Mouse (Mus musculus) lung, adult 2 months (tissue): ENCODE data around the gene Rapgef6. TPM values are rescaled to one million over a fixed set of nuclear protein-coding genes. Genes with fewer than 3 reads are reported as not detected.

Experiments
- DNase-seq: peaks from one replicate; pipeline ENCODE4 v3.0.0; 2022
- H3K4me1 ChIP-seq: fragments of 200-500 bp; 2 replicates; pipeline ENCODE4 v1.6.1; 2011; ENCODE audit warnings: low read length; ENCODE audit not compliant: control insufficient read depth, insufficient read depth
- H3K4me3 ChIP-seq: fragments of 200-500 bp; replicated peaks from 2 replicates; pipeline ENCODE3; 2011; ENCODE audit warnings: low read depth, mild to moderate bottlenecking, control low read depth, low read length; ENCODE audit errors: extremely low read depth
- CTCF ChIP-seq: fragments of 200-500 bp; IDR thresholded peaks from 2 replicates; pipeline ENCODE4 v1.5.1; 2011; ENCODE audit warnings: mild to moderate bottlenecking, low read length, control low read depth; ENCODE audit not compliant: insufficient read depth
- POLR2A ChIP-seq: fragments of 200-500 bp; IDR thresholded peaks from 2 replicates; pipeline ENCODE4 v1.6.1; 2011; ENCODE audit warnings: low read depth, mild to moderate bottlenecking, control low read depth, low read length, borderline replicate concordance; ENCODE audit errors: extremely low read depth
- WGBS: fragments of 180-500 bp; shearing (Covaris S2); methylation state at CpG from one replicate; pipeline ENCODE4 v1.1.7; 2018; 5-methylcytosine and 5-hydroxymethylcytosine counted together
- polyA plus RNA-seq: library from polyadenylated mRNA; depleted of rRNA; stranded (reverse); fragments of >200 nt; gene quantifications from 2 replicates; pipeline ENCODE4 v1.2.3, GENCODE M21; 2012

Gene Rapgef6
- polyA plus RNA-seq, 1 experiment: 31.3 TPM

- no peaks in the 10 kb centered on the region for H3K4me1 ChIP-seq
- 62% methylated on average over 3 of the region's 3 CpGs for WGBS
- no peak overlapping the region for H3K4me3 ChIP-seq
- DNase-seq: no peak
- TF ChIP-seq CTCF (no peak), POLR2A (no peak)
Measured at GRCm38 (mm10) chr11:54699972-54700371, 177.3 kb downstream of the Rapgef6 start.

- TF ChIP-seq CTCF (no peak), POLR2A (no peak)
- Histone ChIP-seq H3K4me3 (no peak overlapping the region), H3K4me1 (no peaks in the 10 kb centered on the region)
- no peak for DNase-seq
- WGBS: 72% methylated on average over 8 of the region's 8 CpGs
Measured at GRCm38 (mm10) chr11:54701848-54702247, 179.2 kb downstream of the Rapgef6 start.

- peak; percentile 27; the same call in 1 of the 2 replicates for TF ChIP-seq CTCF
- TF ChIP-seq POLR2A: no peak
- Histone ChIP-seq H3K4me1 (no peaks in the 10 kb centered on the region), H3K4me3 (no peak overlapping the region)
- 28% methylated on average over 4 of the region's 4 CpGs for WGBS
- DNase-seq: peak; percentile 77
Measured at GRCm38 (mm10) chr11:54703306-54703705, 180.7 kb downstream of the Rapgef6 start.

- Histone ChIP-seq H3K4me1 (no peaks in the 10 kb centered on the region; the same call in 1 of the 2 replicates), H3K4me3 (no peak overlapping the region)
- no peak for DNase-seq
- WGBS: 64% methylated on average over 2 of the region's 2 CpGs
- TF ChIP-seq POLR2A (no peak), CTCF (no peak)
Measured at GRCm38 (mm10) chr11:54708153-54708552, 185.5 kb downstream of the Rapgef6 start.

- TF ChIP-seq CTCF (no peak), POLR2A (no peak)
- WGBS: 43% methylated on average over 2 of the region's 2 CpGs
- no peak overlapping the region for H3K4me3 ChIP-seq
- H3K4me1 ChIP-seq: no peaks in the 10 kb centered on the region; the same call in 1 of the 2 replicates
- no peak for DNase-seq
Measured at GRCm38 (mm10) chr11:54709645-54710044, 187.0 kb downstream of the Rapgef6 start.

- WGBS: 73% methylated on average over 4 of the region's 4 CpGs
Measured at GRCm38 (mm10) chr11:54710512-54711293, 188.1 kb downstream of the Rapgef6 start.

GRCm38 (mm10) chr11:54712849-54713248, 190.2 kb downstream of the Rapgef6 start:
- DNase-seq: no peak
- TF ChIP-seq CTCF: no peak
- no peak for TF ChIP-seq POLR2A
- Histone ChIP-seq H3K4me3 (no peak overlapping the region), H3K4me1 (no peaks in the 10 kb centered on the region; the same call in 1 of the 2 replicates)
- 36% methylated on average over 2 of the region's 2 CpGs for WGBS

More at GRCm38 (mm10) chr11:54710512-54711293, 188.1 kb downstream of the Rapgef6 start:
- no peak for DNase-seq
- TF ChIP-seq POLR2A (no peak), CTCF (no peak)
- Histone ChIP-seq H3K4me3 (no peak overlapping the region), H3K4me1 (no peaks in the 10 kb centered on the region; the same call in 1 of the 2 replicates)

GRCm38 (mm10) chr11:54717893-54718292, 195.2 kb downstream of the Rapgef6 start:
- Histone ChIP-seq H3K4me3 (no peak overlapping the region), H3K4me1 (no peaks in the 10 kb centered on the region)
- no peak for DNase-seq
- no peak for TF ChIP-seq POLR2A
- no peak for TF ChIP-seq CTCF
- WGBS: 91% methylated on average over 3 of the region's 3 CpGs

- TF ChIP-seq POLR2A: no peak
- no peak for TF ChIP-seq CTCF
- WGBS: 88% methylated on average over 3 of the region's 3 CpGs
- Histone ChIP-seq H3K4me1 (no peaks in the 10 kb centered on the region), H3K4me3 (no peak overlapping the region)
- DNase-seq: no peak
Measured at GRCm38 (mm10) chr11:54718601-54719000, 196.0 kb downstream of the Rapgef6 start.

- H3K4me3 ChIP-seq: no peak overlapping the region
- no peak for TF ChIP-seq CTCF
- no peak for TF ChIP-seq POLR2A
- peaks cover 9% of the 10 kb centered on the region for H3K4me1 ChIP-seq
- 88% methylated on average over 6 of the region's 6 CpGs for WGBS
- no peak for DNase-seq
Measured at GRCm38 (mm10) chr11:54722057-54722456, 199.4 kb downstream of the Rapgef6 start.
